Mouse (Mus musculus): ENCODE measurements around the gene Sdr42e1.

Gene Sdr42e1

GRCm38 (mm10) chr8:117673430-117673830, at the start of gene Sdr42e1:
TSS of gene Sdr42e1 (minus strand) at chr8:117673689.
- WGBS = 12% methylated on average over 17 of the region's 17 CpGs

- 82% methylated on average over 14 of the region's 14 CpGs for WGBS
Observed at GRCm38 (mm10) chr8:117718152-117718860, 44.8 kb upstream of the Sdr42e1 start.

DNA sequence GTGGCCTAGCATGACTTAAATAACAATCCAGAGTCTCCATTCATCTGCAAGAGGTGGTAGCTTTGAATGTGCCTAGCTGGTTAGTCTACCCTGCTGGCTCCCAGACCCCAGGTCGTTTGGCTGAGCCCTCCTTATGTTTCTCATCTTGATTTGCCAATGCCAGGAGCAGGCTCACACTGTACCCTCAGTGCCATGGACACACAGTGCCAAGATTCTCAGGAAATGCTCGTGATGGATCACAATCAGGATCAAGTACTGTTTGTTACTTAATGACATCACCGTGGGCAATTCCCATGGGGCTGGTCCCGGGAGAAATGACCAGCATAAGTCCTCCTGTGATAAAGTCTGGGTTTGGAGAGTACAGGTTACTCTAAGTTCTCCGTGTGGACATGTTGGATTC, 42.4 kb upstream of the Sdr42e1 start:
- WGBS = 73% methylated on average over 5 of the region's 5 CpGs

- WGBS = 87% methylated on average over 5 of the region's 5 CpGs
Observed at GRCm38 (mm10) chr8:117714604-117715003, 41.1 kb upstream of the Sdr42e1 start.

GRCm38 (mm10) chr8:117712226-117712625, 38.7 kb upstream of the Sdr42e1 start:
- WGBS = 37% methylated on average over 5 of the region's 5 CpGs

DNA sequence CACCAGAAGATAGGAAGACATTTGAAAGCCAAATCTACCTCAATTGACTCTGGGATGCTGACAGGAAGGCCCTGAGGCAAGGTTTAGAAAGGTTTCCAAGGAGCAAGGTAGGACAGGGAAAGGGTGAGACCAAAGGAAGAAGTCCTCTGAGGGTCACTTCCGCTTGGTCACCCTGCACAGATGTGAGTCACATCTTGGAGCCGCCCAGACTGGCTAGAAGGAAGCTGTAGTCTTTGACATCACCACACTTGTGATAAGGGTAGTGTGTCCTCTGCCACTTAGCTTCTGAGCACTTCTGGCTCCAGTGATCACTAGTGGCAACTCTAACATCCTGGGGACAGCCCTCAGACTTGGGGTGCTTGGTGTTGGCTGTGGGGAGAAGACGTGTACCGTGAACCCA, 32.7 kb upstream of the Sdr42e1 start:
- WGBS = 81% methylated on average over 4 of the region's 4 CpGs

- 58% methylated on average over 10 of the region's 10 CpGs for WGBS
Observed at GRCm38 (mm10) chr8:117702701-117703100, 29.2 kb upstream of the Sdr42e1 start.

DNA sequence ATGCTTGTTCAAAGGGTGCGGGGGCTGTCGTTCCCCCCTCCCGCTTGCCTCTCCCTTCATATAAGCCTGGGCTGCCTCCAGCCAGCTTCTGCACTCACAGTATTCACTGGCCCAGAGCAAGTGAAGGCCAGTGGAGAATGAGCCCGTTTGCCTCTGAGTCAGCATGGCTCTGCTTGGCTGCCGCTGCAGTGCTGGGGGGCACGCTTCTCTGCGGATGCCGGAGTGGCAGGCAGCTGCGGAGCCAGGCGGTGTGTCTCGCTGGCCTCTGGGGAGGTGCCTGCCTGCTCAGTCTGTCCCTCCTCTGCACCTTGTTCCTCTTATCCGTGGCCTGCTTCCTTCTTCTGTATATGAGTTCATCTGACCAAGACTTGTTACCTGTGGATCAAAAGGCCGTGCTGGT, 28.4 kb upstream of the Sdr42e1 start, which contains the start of gene Hsd17b2:
Gene Hsd17b2, plus strand, starts transcription at position 46 of the 400 bp plus-strand sequence.
- WGBS = 48% methylated on average over 13 of the region's 13 CpGs

DNA sequence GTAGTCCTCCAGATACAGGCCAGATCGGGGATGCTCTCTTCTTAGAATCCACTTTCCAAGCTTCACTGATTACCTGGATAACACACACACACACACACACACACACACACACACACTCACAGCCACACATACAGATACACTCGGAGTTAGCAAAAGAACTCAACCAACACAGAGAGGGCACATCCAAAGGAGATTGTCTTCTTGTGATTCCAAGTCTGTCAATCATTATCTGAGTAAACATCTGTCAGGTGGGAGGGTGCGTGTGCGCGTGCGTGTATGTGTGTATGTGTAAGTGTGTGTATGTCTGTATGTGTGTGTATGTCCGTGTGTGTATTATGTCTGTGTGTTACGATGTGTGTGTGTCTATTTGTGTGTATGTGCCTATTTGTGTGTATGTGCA, 27.8 kb upstream of the Sdr42e1 start:
- WGBS = 96% methylated on average over 8 of the region's 8 CpGs

- WGBS = 69% methylated on average over 8 of the region's 8 CpGs
Observed at GRCm38 (mm10) chr8:117700699-117701098, 27.2 kb upstream of the Sdr42e1 start.

DNA sequence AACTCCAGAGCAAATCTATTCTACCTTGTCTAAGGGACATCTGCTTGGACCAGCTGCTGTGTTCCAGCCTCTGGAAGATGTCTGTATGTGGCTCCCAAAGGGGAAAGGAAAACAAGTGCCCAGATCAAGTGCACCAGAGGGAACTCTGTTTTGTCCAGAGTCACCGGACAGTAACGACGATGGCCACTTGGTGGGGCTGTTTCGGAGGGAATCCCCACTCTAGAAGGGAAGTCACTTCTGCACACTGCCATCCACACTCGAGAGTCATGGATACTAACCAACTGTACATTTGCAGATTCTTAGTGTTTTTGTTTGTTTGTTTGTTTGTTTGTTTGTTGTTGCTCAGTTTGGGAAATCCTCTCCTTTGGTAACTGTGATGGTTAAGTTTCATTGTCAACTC, 23.8 kb upstream of the Sdr42e1 start:
- 36% methylated on average over 5 of the region's 5 CpGs for WGBS

DNA sequence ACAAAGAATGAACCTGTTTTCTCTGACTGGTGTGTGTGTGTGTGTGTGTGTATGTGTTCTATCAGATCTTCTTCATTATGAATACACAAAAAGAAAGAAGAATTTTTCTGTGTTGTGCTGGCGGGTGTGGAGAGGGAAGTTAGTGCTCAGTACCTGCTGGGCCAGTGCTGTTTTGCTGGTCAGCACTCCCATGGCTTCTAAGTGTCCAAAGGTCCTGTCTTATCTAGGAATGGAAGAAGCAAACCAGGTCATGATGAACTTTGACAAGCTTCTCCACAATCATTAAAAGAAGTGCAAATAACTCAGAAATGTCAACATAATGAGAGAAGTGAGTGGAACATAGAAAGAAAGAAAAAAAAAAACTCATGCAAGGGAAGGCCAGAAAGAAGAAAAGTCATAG, 22.1 kb upstream of the Sdr42e1 start:
- WGBS = 86% methylated on average over 1 of the region's 1 CpGs

DNA sequence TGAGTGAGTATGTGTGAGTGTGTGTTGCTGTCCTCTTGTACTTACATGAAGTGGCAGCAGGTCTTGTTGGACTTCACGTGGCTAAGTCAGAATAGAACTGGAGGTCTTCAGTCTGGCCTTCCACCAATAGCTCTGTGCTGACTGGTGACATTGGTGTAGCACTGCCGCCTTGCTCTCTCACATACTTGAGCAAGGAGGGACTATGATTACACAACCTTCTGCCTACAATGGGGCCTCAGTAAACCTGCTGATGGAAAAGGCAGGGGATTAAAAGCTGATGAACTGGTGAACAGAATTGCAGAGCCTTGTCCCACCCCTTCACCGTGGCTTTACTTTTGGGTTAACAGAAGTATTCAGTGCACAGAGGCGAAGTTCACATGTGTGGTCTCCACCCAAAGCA, 18.6 kb upstream of the Sdr42e1 start:
- WGBS = 93% methylated on average over 4 of the region's 4 CpGs

- 85% methylated on average over 7 of the region's 7 CpGs for WGBS
Observed at GRCm38 (mm10) chr8:117687890-117688289, 14.4 kb upstream of the Sdr42e1 start.

- WGBS = 61% methylated on average over 11 of the region's 11 CpGs
Observed at GRCm38 (mm10) chr8:117684504-117684903, 11.0 kb upstream of the Sdr42e1 start.

- WGBS = 87% methylated on average over 10 of the region's 10 CpGs
Observed at GRCm38 (mm10) chr8:117683925-117684472, 10.5 kb upstream of the Sdr42e1 start.

- WGBS = 82% methylated on average over 4 of the region's 4 CpGs
Observed at GRCm38 (mm10) chr8:117678650-117679049, 5.2 kb upstream of the Sdr42e1 start.

DNA sequence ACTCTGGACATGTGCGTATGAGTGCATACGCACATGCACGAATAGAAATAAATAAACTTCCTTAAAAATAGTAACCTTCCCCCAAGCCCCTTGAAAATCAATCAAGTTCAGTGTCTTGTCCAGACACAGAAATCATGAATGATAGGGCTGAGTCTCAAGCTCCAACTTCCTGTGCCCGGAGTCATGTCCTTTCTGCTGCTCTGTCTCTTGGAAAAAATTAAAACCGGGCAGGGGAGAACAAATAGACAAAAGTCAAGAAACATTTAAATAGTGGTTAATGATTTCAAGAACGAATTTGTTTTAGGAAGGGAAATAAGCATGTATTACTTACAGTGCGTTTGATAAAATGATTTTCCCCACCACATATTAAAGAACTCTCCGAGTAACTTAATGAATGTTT, 3.5 kb upstream of the Sdr42e1 start:
- WGBS = 85% methylated on average over 8 of the region's 8 CpGs

GRCm38 (mm10) chr8:117676460-117676859, 3.0 kb upstream of the Sdr42e1 start:
- WGBS = 85% methylated on average over 9 of the region's 9 CpGs

- 80% methylated on average over 5 of the region's 5 CpGs for WGBS
Observed at GRCm38 (mm10) chr8:117675171-117675570, 1.7 kb upstream of the Sdr42e1 start.

GRCm38 (mm10) chr8:117672558-117672957, 931 bp downstream of the Sdr42e1 start:
- 90% methylated on average over 3 of the region's 3 CpGs for WGBS

GRCm38 (mm10) chr8:117670461-117670860, 3.0 kb downstream of the Sdr42e1 start:
- 44% methylated on average over 11 of the region's 11 CpGs for WGBS

- WGBS = 88% methylated on average over 13 of the region's 13 CpGs
Observed at GRCm38 (mm10) chr8:117667349-117668124, 6.0 kb downstream of the Sdr42e1 start.
